Mouse (Mus musculus): ENCODE results near the gene Gm49337.

- TF ChIP-seq NELFE (IDR thresholded peaks at IDR 0.05; ENCODE audit: low read depth, low read length) (no peak), CTCF (IDR thresholded peaks at IDR 0.05 in 2 of 3, conservative IDR thresholded peaks at IDR 0.05 in 1 of 3; ENCODE audit: control insufficient read depth in 1 of 3, insufficient read depth in 1 of 3, low read depth in 2 of 3, low read length in 3 of 3, poor library complexity in 1 of 3, severe bottlenecking in 1 of 3) (no peak), KAT2A (conservative IDR thresholded peaks at IDR 0.05; ENCODE audit: low read depth, low read length) (no peak), POLR2A (IDR thresholded peaks at IDR 0.05; ENCODE audit: control insufficient read depth in 1 of 2, insufficient read depth in 1 of 2, low read depth in 1 of 2, low read length in 2 of 2, poor library complexity in 1 of 2) (no peak), CHD2 (IDR thresholded peaks at IDR 0.05; ENCODE audit: low read length) (no peak), GABPA (IDR thresholded peaks at IDR 0.05; ENCODE audit: low read depth, low read length) (no peak), E2F4 (IDR thresholded peaks at IDR 0.05; ENCODE audit: borderline replicate concordance, low read depth, low read length) (no peak), EP300 (IDR thresholded peaks at IDR 0.05; ENCODE audit: low read depth in 1 of 2, low read length in 2 of 2) (no peak), UBTF (IDR thresholded peaks at IDR 0.05; ENCODE audit: borderline replicate concordance, insufficient read depth, low read depth, low read length) (no peak), GATA1 (IDR thresholded peaks at IDR 0.05; ENCODE audit: low read depth, low read length) (no peak), TAL1 (IDR thresholded peaks at IDR 0.05; ENCODE audit: low read length) (no peak), TBP (IDR thresholded peaks at IDR 0.05; ENCODE audit: low read depth, low read length) (no peak), MAZ (IDR thresholded peaks at IDR 0.05; ENCODE audit: low read depth, low read length) (no peak), ZKSCAN1 (IDR thresholded peaks at IDR 0.05; ENCODE audit: low read depth, low read length) (no peak)
Observed at GRCm38 (mm10) chr4:116133126-116133525, 40.1 kb upstream of the Gm49337 start.
